Mouse (Mus musculus) brain, embryonic 18.5 days (tissue): ENCODE data around the gene Col25a1.

Experiments used
- DNase-seq: peaks from one replicate; pipeline ENCODE4 v3.0.0-alpha.2; 2012; ENCODE audit warnings: low read depth, low spot score

Col25a1 gene

DNA sequence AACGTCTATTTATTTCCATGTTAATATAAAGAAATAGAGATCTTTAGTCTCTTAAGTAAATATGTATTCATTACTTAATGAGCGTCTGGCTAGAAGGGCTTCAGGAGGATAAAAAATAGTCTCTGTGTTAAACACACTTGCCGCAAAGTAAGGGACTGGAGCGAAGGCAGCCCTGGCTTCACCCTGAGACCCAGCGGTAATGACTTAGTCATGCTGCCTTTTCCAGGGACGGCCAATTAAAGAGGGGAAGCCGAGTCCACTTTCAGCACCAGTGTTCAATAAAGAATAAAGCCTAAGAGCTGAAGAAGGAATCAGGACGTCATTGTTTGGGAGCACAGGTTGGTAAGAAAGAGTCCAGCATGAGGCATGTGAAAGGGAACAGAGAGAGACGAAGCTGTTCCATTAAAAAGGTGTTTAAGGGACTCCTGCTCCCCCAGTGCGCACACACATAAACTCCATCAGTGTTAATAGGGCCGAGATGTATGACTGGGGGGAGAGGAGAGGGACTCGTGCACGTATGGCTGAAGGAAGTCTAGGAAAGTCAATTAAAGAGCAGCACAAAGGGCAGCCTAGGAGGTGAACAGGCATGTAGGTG is 30.1 kb downstream of the Col25a1 start:
- DNase-seq = no peak

DNA sequence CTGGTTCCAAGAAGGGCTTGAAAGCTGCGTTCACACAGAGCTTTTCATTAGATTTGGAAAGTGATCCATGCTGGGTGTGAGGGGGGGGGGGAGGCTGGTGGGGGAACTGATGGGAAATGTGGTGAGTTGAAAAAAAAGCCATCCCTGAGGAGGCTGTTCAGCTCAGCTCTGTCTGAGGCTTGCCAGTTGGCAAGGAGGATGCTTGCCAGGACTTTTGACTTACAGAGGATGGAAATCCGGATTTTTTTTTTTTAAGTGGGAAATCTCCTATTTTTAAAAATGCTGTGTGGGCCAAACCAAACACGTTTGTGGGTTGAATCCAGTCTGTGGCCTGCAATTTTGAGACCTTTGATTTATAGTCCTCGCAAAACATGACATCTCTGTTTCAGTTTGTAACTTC is 35.6 kb downstream of the Col25a1 start:
- no peak for DNase-seq

DNA sequence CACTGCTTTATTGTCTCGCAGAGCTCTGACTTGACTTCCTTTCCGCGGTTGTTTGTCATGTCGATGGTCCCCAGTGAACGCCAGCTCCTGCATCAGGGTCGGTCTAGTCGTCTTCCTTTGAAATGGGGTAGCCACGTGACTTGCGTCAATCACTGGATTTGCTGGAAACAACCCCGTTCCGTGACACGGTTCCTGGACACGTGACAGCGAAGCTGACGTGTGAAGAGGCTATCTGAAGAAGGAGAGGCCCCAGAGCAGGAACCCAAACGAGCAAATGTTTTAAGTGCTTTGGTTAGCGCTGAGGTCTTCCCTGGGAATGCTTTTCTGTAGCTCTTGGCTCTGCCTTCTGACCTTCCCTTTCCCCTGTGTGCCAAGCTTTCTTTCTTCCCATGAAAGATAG is 41.5 kb downstream of the Col25a1 start:
- no peak for DNase-seq

DNA sequence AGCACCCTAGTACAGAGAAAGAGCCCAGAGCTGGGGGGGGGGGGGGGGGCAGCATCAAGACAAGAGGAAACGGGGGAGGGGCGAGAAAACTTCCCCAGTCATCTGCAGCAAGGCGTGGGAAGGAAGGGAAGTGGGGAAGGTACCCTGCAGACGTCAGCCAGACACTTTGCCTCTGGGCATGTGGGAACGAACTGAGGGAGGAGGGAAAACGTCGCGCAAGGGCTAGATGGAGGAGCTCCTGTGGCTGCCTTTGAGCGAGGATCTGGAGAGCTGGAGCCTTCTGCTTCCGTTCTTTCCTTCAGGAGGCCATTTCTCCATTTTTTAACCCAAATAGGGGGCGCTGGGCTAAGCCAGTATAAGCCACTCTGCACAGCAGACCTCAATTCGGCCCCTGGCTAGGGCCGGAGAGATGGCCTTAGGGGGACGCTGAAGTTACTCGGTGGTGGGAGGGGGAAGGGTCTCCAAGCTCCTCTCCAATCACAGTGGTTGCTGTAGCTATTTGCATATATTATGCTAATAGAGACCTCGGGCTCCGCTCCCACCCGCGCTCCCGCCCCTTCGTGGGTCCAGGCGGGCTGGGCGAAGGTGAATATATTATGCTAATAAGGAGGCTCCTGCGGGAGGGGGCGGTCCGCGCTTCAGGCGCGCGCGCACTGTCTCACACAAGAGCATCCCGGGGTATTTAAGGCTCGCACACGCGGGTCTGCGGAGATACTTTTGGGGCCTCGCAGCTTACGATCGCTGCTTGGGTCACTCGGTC is 49.1 kb downstream of the Col25a1 start:
- DNase-seq = peak; percentile 70

DNA sequence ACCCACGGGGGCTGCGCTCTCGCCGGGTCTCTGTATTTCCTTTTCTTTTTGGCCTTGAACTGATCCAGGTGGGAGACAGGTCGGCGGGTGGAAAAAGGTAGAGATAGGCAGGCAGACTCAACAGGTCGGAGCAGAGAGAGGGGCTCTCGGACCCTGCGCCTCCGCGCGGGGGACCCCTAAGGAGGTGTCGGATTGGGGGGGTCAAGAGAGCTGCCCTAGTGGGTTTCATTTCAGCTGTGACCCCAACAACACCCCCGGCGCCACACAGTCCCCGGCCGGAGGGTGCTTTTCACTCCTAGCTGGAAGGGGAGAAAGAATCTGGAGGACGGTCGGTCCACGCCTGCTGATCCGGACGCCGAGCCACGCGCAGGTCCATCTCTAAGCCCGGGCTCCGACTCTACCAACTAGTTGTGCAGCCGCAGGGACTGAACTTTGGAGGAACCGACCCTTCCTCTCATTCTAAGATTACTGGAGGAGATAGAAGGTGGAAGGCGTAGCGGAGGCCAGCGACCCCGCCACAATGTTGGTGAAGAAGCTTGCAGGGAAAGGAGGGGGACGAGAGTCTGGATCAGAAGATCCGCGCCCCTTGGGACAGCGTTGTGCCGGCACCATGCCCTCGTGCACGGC is 49.8 kb downstream of the Col25a1 start:
- DNase-seq = no peak

DNA sequence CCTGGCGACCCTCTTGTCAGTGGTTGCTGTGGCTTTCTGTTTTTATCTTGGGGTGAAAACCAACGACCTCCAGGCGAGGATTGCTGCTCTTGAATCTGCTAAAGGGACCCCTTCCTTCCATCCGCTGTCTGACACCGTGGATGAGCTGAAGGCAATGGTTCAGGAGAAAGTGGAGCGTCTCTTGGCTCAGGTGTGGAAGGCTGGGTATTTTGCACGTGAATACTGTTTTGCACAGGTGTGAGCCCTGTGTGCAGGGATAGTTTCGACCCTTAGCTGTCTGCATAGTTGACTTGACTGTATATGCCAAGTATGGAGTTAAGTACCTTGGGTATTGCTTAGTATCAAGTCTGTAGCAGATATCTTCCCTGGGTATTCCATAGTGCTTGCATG is 50.3 kb downstream of the Col25a1 start:
- DNase-seq = no peak

DNA sequence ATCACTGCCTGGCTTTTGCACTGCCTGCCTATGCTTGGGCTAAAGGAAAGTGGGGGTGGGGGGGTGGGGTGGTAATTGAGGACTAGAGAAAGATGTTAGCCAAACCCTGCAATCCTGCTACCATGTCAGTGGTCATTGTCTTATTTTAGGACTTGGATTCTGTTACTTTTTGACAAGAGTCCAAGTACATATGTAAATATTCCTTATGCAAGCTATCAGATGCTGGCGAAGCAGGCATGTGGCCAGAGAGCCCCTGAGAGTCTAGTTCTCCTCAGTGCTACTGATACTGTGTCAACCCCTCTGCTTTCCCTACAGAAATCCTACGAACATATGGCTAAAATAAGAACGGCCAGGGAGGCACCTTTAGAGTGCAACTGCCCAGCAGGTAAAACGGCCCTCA is 51.1 kb downstream of the Col25a1 start:
- no peak for DNase-seq

DNA sequence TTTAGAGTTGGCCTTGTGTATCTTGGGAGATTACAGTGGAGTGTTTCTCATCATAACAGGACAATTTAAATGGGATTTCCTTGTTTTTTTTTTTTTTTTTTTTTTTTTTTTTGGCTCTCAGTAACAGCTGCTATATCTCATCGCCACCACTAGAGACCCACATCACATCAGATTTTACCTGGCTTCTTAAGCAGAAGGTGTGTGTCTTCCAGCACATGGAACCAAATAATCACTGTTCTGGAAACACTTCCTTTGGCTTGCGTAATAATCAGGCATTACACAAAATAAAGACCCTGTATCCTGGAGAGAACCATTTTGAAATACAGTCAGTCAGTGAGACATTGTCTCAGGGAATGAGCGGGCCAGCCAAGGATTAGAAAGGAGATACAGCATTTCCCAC is 53.8 kb downstream of the Col25a1 start:
- no peak for DNase-seq

DNA sequence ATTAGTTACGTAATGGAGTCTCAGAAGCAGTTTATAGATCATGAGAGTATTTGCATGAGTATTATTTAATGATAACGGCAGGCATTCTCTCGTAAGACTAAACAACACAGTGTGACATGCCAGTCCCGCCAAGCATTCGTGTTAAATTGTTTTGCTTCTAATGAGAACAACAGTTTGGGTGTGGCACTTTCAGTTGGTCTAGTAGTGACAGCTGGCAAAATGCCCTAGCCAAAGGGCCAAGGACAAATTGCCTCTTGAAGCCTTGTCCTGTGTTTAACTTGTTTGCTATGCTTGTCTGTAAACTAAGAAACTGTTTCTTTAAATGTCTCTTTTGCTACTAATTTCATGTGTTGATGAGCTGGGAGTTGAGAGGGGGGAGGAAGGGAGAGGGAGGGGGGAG is 56.3 kb downstream of the Col25a1 start:
- DNase-seq = no peak

DNA sequence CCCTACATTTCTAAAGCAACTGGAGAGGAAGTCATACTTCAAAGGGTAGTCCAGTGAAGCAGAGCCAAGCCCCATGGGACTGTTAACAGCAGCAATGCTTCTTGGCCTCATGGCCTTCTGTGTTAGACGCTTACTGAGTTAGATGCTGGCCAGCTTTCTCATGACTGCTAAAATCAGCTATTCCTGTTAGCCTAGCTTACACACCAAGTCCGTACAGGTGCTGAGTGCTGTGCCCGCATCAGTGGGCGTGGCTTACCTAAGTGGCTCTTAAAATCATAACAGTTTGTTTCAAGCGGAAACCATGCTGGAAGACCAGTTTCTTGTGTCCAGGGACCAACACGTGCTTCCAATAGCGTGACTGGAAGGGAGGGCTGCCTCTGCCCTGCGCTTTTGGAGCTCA is 62.1 kb downstream of the Col25a1 start:
- no peak for DNase-seq

DNA sequence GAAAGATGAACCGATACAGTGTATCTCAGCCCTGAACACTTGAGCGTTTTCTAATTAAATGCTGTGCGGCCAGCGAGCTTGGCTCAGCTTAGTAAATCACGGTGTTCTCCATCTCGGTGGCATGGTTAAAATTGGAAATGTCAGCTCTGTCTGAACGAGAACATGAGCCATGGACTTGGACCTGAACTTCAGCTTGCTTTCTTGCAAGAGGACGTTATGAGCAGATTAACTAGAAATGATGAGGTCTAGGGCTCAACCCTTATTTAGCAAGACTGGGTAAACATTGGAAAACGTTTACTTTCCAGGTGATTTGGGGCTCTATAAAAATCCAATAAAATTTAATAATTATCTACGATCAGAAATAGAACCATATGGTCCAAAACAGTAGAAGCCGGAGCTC is 83.3 kb downstream of the Col25a1 start:
- no peak for DNase-seq

DNA sequence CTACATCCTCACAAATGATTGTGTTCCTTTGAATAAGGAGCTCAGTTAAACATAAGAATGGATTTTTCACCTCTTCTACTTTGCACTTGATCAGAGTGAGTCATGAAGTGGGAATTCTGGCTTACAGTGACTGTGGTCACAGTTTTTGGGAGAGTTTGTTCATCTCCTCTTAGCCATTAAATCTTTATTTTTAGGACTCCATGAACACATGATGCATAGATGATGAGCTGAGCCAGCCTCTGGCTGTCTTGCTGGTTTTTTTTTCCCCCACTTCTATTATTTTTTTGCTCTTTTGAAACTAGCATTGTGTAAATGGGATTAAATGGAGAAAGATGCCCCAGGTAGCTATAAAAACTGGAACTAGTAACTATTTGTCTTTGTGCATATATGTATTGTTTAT is 84.8 kb downstream of the Col25a1 start:
- DNase-seq = no peak

DNA sequence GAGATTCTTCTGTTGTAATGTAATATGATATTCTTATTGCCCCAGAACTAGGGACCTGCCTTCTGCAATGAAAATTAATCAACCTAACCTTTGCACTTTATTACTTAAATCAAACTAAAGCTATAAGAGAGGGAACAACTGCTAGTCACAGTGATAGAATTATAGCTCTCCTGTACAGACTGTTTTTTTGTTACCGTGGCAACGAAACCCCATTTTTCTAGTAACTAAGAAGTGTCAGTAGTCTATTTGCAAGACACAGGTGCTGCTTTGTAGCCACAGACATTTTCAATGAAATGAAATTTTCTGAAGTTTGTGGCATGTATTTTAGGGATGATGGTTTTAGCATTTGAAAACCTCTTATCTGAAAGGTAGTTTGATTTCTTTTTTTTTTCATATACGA is 85.3 kb downstream of the Col25a1 start:
- DNase-seq = no peak

DNA sequence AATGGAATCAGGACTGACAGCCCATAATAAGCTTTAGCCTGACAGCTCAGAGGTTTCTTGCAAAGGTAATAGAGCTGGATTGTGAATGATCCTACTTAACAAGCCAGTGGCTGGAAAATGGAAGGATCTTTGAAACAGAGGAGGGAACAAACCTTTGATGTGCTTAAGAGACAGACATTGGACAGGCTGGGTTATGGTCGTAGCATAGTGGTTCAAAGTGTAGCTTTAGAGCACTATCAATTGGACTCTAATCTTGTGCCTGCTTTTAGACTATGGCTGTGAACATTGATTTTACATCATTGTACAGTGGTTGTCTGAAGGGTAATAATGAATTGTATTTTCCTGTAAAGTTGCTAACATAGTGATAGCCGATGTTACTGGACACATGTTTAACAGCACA is 86.4 kb downstream of the Col25a1 start:
- DNase-seq = no peak

DNA sequence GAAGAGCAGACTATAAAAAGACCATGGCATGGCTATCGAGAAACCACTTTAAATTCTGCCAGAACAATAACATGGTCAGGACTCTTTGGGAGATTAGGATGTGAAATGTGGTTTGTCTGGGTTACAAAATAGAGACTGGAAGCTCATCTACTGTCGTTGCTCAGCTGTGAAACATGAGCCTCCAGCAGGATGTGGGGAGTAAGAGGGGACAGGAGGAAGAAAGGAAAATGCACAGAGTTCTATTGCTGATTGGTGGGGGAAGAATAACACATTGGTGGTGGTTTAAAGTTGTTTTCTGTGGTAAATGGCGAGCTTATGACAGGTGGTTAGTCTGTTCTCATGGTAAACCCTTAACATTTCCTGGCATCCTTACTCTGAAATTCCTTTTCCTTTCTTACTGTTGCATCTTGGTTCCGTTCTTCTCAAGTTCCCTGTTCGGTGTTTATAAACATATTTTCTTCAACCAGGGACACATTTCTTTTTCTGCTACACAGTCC is 87.0 kb downstream of the Col25a1 start:
- DNase-seq = no peak

DNA sequence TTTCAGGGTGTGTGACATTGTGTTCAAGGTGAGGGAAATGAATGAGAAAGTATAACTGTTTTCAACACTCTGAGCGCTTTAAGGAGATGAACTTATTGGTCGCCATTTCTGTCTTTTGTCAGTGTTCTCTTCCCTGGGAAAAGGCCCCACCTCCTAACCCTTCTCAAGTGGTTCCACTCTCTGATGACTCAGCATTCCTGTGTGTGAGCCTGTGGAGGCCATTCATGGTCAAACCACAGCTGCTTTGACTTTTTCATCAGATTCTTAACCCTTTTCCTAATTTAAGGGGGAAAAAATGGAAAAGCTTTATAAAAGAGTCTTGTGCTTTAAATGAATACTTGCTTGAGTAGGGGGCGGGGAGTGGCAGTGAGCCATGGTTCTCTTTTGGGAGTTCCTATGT is 89.5 kb downstream of the Col25a1 start:
- no peak for DNase-seq

DNA sequence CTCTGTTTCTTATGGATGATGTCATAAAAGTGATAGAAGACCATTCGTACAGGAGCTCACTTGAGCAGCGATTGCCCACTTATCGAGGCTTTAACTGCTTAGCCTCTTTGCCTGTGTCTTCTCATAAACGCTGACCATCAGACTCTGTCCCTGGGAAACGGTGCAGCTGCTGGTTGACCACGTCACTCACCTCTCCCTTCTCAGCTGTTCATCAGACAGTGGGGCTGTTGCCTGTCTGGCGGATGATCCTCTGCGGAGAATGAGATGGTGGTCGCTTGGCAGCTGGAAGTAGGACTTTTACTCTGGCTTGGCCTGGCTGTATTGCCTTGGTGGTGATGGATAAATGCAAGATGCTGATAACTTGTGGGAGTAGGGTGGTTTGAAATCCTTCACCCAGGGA is 96.9 kb downstream of the Col25a1 start:
- DNase-seq = no peak

DNA sequence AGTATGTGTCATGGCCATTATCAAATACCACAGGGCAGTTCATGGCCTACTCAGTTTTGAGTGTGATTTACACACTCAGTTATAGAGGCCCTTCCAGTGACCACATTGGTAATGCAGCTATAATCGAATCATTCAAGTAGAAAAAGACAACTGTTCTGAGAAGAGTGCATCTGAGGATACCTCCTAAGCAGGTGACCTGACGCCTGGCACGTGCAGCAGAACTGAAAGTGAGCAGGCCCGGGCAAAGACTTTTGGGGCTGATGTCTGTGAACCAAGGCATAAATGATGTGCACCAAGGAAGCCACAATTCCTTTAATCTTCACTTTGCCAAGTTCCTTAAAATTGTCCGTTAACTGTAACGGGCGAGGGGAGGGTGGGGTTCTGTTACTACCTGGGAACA is 101.6 kb downstream of the Col25a1 start:
- DNase-seq = no peak

DNA sequence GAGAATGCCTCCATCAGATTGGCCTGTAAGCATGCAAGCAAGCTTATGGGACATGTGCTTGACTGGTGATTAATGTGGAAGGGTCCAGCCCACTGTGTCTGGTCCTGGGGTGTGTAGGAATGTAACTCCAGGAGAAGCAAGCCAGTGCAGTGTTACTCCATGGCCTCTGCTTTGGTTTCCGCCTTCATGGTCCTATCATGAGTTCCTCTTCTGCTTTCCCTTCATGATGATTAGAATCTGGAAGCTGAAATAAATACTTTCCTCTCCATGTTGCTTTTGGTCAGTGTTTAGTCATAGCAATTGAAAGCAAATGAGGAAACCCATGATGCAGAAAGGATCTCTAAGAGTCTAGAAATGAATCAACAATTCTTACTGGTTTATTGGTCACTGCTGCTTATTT is 103.9 kb downstream of the Col25a1 start:
- no peak for DNase-seq

DNA sequence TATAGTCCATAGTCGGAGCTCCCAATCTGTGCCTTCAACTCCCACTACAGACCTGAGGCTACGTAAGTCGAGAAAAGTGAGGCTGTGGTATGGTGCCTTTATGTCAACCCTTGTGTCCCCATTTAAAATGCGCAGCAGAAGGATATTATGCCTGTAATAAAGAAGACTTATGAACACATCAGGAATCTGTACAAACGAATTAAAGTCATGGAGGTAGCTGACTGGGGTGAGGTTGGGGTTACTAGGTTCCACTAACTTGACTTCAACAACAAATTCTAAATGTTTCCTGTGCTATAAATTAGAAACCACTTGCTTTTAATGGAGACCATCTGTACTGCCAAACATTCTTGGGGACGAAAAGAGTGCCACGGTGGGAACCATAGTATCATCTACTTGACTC is 104.8 kb downstream of the Col25a1 start:
- no peak for DNase-seq

DNA sequence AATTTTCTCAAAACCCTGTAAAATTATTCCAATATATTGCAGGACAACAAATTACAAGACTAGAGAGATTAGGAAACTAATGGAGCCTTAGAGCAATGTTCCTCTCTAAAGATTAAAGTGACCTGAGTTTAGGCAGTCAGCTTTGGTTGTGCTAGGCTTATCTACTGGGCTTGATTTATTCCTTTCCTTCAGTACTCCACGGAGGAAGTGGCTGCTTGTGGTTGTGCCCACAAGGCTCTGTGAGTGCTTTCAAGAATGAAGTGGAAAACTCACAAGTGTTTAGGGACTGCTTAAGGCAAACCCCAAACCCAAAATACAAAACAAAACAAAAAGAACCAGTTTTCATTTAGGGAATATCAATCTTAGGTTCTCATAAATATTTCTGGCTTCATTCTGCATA is 106.6 kb downstream of the Col25a1 start:
- DNase-seq = no peak

DNA sequence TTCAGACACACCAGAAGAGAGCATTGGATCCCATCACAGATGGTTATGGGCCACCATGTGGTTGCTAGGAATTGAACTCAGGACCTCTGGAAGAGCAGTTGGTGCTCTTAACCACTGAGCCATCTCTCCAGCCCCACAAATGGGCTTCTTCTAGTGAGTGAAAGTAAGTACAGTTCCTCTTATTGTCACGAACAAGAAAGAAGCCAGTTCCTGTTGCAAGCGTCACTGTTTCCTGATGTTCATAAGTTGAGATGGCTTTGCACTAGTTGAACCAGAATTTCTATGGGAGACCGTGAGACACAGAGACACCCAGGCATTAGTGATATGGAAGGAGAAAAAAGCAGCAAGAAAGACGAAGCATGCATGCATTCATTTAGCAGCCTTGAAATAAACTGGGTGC is 110.6 kb downstream of the Col25a1 start:
- no peak for DNase-seq

DNA sequence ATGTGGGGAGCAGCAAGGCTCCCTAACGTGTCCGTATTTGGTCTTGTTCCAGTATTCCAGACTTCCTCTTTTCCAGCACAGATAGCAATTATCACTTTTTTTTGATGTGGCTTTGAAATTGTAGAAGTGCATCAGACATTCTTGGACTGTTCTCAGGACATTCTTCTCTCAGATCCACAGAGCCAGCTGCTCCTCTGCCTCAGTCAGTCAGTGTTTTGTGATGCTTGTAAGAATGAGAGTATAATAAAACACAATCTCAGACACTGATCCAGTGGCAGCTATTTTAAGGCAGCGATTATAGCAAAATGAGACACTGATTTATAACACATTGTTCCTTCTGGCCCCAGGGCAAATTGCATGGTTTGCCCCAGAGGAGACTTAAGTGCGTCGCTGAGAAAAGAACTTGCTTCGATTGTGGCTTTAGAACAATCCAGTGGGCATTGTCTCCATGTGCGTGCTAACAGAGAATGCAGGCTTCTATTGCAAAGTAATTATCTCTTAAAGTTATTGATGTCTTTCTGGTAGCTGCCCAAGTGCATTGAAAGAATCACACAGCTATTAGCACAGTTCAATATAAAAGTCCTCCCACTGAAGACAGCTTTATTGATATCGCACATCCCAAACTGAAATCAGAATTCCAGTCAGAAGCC is 111.5 kb downstream of the Col25a1 start:
- no peak for DNase-seq
